Mouse (Mus musculus) R1 (cell line): ENCODE measurements around the gene Ucn3.

ENCODE experiments used
- DNase-seq: peaks from one replicate; pipeline ENCODE4 v3.0.0-alpha.2; 2018; ENCODE audit warnings: low read depth, low spot score

Gene Ucn3

DNA sequence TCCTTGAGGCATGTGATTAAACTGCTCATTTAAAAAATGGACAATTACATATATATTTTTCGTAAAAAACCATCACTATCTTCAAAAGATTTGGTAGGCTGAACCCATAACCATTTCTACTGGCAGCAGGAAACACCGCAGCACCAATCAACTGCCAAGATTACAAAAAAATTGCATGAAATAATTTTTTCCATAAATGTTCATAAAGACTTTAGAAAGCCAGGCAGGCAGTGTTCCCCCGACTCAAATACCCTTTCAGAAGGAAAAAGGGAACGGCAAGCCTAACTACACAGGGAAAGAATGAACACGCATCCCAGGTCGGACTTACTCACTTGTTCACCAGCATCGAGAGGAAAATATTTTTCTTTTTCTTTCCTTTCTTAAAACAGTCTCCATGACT is 52.5 kb downstream of the Ucn3 start:
- DNase-seq: no peak

DNA sequence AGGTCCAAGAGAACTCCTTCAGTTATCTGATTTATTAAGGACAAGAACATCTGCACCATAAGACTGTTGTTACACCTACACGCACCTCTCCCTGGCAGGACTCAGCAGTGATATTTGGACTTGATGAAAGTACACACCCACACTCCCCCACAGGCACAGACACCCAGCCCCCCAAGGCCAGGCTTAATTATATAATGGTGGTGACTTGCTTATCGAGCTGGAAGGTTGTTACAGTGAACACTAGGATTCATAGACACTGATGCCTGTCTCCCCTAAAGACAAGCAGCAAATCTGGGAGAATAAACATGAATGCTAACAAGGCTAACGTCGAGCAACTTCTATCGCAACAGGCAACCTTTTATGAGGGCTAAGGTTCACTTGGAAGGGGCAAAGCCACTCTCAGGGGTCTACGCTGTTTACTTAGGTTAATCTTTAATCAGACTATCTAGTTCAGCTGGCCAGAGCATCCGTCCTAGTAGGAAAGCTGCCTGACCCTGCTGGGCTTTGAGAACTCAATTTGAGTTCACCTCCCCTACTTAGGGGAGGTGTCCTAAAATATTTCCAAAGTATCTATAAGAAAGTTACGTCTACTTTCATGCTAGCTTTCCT is 53.6 kb downstream of the Ucn3 start:
- no peak for DNase-seq
